Mouse (Mus musculus) megakaryocyte-erythroid progenitor cell, adult 5-6 weeks (primary cell): ENCODE measurements around the gene Madd. TPM values are rescaled to one million over a fixed set of nuclear protein-coding genes. Genes with fewer than 3 reads are reported as not detected.
A peak's percentile ranks its signal among the peaks of the same experiment; 100 is the strongest.

Experiments used
- ATAC-seq: replicated peaks from 2 replicates; pipeline ENCODE4 v1.8.0; 2016; ENCODE audit warnings: mild to moderate bottlenecking, inconsistent platforms; ENCODE audit not compliant: severe bottlenecking, poor library complexity, low FRiP score, low TSS enrichment
- total RNA-seq, 2 experiments: library from RNA; stranded (forward) in 1 of 2; stranded (reverse) in 1 of 2; fragments of 200-1000, 215-1000 nt in 1 of 2; fragments of >200 nt in 1 of 2; fragmentation: Nextera tagmentation in 1 of 2; gene quantifications; 2 replicates each; pipeline ENCODE4 v1.2.3; 2014 to 2017

Madd gene
- 35.5 and 48.2 TPM in 2 replicates for total RNA-seq (2014; fragmentation: Nextera tagmentation)
- 21.9 and 26.1 TPM in 2 replicates for total RNA-seq (2017)

DNA sequence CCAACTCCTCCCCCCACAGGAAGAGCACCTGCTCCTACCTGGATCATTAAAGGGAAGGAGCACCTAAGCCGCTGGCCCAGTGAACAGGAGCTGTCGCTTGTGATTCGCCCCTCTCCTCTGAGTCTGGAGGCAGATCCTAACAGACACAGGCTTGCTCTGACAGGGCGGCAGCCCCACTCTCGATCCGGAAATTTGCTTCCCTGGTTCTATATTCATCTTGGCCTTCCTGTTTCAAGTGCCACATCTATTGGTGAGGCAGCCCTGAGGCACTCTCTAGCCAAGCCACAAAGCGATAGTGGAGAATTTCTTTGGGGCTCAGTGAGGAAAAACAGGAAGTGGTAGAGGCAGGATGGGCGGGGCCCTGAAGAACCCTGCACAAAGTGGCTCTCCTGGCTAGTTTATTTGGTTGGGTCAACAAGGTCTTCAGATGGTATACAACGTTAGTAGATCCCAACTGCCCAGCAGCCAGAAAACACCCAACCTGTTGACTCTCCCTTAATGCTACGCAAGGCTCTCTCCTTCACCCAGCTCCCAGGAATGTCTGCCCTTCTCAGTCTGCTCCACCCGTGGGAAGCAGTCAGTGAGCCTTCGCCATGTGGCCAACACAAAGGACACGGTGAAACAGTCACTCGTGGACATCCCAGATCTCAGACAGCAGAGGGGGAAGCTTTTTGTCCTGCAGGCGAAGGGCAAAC, at the start of gene Madd:
TSS of gene Madd (minus strand) at position 127 of the 695 bp plus-strand sequence.
- ATAC-seq: peak; percentile 68

GRCm38 (mm10) chr2:91229735-91230134, 46.1 kb upstream of the Madd start:
- no peak for ATAC-seq

- ATAC-seq: no peak
These were observed 40.0 kb upstream of the Madd start for GRCm38 (mm10) chr2:91223614-91224013.

DNA sequence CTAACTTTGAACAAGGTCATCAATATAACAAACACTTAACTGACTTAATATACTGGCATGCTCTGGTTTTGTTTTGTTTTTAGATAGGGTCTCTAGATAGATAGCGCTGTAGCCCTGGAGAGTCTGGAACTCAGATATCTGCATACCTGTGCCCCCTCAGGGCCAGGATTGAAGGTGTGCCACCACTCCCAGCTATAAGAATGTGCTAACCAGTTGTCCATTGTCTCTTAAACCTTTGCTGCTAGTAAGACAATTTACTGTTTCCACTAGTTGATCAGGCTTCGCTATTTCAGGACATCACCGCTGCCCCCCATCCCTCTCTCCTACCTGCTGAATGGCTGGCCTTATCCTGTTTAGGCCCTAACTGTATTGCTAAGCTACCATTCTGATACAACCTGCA, 36.9 kb upstream of the Madd start:
- no peak for ATAC-seq

DNA sequence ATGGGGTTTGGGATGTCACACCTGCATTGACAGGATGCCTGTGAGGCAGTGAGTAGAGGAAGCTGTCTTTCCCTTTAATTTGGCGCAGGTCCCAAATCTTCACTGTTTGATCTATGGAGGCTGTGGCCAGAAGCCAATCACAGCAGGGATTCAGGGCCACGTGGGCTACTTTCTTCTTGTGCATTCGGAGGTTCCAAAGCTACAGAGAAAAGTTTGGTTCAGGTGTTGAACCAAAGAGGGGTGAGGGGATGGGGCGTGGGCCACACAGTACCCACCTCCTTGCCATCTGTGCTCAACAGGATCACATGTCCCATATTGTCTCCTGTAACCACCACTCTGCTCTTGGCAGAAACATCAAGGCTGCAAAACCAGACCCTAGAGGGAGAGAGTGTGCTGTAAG, 33.4 kb upstream of the Madd start:
- ATAC-seq: no peak

GRCm38 (mm10) chr2:91213311-91213710, 29.7 kb upstream of the Madd start:
- ATAC-seq: no peak

- no peak for ATAC-seq
These were observed 22.7 kb upstream of the Madd start for GRCm38 (mm10) chr2:91206254-91206775.

GRCm38 (mm10) chr2:91202972-91203656, 19.5 kb upstream of the Madd start:
- ATAC-seq: no peak; the same call in 1 of the 2 replicates

DNA sequence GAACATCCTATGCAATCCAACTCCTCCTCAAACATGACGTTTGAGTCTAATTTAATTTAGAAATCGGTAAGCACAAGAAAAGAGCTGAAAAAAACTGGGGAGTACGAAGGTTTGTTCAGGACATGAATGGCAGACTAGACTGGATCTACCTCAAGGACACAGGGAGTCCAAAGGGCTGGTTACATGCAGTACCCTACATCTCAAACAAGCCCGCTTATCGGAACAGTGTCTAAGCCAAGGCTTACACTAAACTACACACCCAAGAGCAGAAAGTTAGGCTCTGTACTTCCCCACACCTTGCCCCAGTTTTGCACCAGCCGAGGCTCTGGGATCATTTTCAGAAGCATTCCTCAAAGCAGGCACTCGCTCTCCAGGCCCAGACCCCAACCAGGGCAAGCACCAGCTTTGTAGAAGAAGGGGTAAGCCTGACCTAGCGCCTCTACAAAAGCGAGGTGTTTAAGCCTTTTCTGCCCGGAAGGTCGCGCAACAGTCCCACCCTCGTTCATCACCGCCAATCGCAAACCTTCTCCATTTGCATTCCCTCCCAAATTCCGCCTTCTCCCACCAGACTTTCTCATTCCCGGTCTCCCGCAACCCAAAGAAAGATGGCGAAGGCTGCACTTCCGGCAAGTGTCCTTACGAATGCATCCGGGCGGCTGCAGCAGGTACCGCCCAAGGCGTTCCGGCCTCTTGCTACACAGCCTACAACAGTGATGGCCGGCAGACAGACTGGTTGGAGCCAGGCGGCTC, 18.8 kb upstream of the Madd start, which contains the start of the genes Nr1h3 and Acp2:
TSS of gene Nr1h3 (minus strand) at position 613 of the 750 bp plus-strand sequence.
TSS of gene Acp2 (plus strand) at position 664 of the 750 bp plus-strand sequence.
- ATAC-seq: peak; percentile 88

DNA sequence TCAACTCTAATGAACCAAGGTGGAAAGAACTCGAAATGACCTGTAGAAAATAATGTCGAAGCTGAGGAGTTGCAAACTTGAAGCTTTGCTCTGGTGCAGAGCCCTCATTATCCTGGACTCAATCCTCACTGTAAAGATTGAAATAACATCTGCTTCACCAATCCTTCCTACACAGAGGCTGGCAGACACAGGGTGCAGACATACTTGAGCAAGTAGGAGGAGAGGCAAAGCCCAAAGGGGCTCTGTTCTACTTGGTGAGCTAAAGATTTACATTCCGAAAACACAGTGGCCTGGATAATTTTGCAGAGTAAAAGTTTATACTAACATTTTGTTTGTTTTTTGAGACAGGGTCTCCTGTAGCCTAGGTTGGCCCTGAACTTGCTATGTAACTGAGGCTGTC, 15.3 kb upstream of the Madd start:
- ATAC-seq: no peak

- ATAC-seq: no peak
These were observed 13.0 kb upstream of the Madd start for GRCm38 (mm10) chr2:91196577-91197001.

- peak; percentile 95 for ATAC-seq
These were observed 11.1 kb upstream of the Madd start for GRCm38 (mm10) chr2:91194624-91195332.

DNA sequence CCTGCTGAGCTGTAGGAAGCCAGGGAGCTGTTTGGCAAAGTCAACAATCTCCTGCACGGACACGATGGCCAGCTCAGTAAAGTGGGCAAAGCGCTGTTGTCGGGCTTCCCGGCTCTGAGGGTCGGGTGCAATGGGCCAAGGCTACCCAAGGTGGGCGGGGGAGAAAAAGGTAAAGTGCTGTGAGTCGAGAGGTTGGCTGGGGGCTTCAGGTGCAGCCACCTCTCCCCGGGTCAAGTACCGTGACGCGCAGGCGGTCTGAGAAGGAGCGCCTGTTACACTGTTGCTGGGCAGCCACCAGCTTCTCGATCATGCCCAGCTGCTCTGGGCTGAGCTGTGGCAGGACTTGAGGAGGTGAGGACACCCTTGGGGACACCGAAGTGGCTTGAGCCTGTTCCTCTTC, 6.9 kb upstream of the Madd start:
- ATAC-seq: no peak

DNA sequence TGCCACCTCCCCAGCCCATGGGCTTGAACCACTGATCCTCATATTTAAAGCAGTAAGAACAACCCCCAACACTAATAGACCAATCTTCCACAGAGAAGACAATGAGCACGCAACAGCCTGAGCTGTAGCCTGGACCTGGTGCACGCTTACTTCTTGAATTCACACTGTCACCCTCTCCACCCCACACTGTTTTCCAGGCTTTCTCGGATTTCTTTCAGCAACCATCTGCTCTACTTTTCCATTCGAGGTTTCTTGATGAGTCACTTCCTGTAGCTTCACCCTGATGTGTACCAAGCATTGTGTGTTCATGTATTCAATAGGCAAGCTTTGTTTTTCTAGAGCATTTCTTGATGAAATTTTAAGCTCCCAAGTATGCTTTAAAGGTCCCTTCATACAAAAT, 3.8 kb upstream of the Madd start:
- ATAC-seq: no peak

- no peak for ATAC-seq
These were observed 2.6 kb upstream of the Madd start for GRCm38 (mm10) chr2:91186208-91186607.

DNA sequence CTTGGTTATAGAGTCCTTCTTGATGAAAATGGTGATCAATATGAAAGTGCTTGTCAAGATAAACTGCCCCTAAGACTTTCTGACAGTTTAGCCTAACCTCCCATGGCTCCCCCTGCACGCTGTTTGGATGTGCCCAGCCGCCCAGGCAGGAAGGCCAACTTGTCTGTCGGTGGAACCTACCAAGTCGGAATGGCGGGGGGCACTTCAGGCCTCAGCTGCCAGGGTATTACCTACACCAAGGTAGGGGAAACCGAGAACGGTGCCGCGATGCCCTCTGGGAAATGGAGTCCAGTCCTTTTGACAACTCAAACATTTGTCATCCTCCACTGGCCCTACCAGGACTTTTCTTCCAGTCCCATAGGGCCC, 506 bp downstream of the Madd start:
- peak; percentile 90 for ATAC-seq

GRCm38 (mm10) chr2:91182405-91183147, 1.1 kb downstream of the Madd start:
- ATAC-seq: peak; percentile 73

DNA sequence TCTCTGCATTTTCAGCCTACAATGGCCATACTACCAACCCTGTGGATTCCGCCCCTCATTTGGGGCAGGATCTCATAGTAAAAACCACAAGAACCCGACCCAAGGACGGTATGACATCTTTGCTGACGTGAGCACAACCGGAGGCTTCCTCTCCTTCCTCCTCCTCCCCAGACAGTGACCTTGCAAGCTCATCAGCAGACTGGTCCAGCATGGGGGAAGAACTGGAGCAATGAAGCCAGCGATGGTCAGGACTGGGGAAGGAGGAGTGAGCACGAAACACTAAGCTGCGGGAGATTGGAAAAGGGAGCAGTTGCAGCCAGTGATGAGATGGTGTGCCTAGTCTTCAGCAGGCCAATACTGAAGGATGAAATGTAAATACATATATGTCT, 1.6 kb downstream of the Madd start:
- ATAC-seq: no peak

GRCm38 (mm10) chr2:91180706-91181105, 2.9 kb downstream of the Madd start:
- no peak for ATAC-seq
